Mouse (Mus musculus) G1E-ER4 (cell line): ENCODE results near the gene Ebp. TPM values are rescaled to one million over a fixed set of nuclear protein-coding genes. Genes with fewer than 3 reads are reported as not detected.

Experiments used
- GATA1 ChIP-seq: IDR thresholded peaks from one replicate; pipeline ENCODE4 v1.8.0; 2012; ENCODE audit warnings: low read length, inconsistent platforms
- polyA plus RNA-seq: library from polyadenylated mRNA; stranded (reverse); fragments of >175 nt; gene quantifications from 2 replicates; pipeline ENCODE4 v1.2.3, GENCODE M21; 2012

Ebp gene
- polyA plus RNA-seq, 1 experiment: 3.6 TPM

DNA sequence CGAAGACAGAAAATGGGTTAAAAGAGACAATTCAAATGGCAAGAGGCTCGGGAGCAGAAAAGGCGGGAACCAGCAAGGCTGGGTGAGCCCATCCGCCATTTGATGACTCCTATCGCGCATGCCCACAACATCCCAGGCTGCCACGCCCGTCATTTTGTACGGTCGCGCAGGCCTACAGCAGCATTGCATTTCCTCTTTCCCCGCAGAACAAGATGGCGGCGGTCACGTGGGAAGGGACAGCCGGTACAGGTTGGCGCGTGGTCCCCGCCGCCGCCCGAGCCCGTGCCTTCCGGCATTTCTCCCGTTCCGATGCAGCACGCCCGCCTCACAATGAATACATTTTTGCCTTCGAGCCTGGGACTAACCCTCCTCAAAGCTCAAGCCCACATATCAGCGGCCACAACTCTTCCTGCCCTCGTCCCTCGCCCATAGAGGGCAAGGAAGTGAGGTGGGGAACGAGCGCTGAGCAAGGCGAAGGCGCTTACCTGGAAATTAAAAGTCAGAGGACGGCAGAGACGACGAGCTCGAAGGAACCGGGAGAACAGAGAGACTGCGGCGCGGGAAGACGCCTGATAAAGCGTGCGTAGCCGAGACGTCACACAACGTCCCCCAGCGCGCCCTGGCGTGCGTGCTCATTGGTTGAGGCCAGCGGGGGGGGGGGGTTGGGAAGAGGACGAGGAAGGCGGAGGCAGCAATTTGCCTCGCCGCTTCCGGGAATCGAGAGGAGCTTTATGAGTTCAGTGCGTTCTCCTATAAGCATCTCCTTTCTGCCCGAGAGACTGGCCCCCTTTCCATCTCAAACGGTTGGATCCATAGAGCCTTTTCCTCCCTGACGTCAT, 47.9 kb downstream of the Ebp start, which contains the start of gene Rbm3:
TSS of gene Rbm3 (minus strand) at position 728 of the 839 bp plus-strand sequence.
- TF ChIP-seq GATA1: no peak

- TF ChIP-seq GATA1: no peak
Observed at GRCm38 (mm10) chrX:8143750-8144149, 49.6 kb downstream of the Ebp start.

GRCm38 (mm10) chrX:8142948-8143347, 50.4 kb downstream of the Ebp start:
- no peak for TF ChIP-seq GATA1

GRCm38 (mm10) chrX:8141058-8141457, 52.3 kb downstream of the Ebp start:
- no peak for TF ChIP-seq GATA1

DNA sequence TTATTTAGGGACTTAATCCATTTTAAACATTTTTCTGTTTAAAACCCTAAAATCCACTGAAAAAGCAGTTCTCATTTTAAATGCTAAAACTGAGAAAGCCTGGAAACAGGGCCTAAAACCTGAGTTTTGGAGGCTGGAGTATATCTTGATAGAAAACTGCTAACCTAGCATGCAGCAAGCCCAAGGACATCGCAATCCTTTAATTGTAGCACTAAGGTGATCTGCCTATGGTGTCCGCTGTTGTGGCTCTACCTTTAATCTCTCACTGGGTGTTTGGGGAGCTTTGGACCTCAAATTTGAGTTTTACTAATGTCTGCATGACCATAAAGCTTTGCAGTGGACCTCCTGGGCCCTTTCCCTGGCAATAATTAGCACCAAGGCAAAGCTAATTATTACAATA, 52.9 kb downstream of the Ebp start:
- no peak for TF ChIP-seq GATA1

DNA sequence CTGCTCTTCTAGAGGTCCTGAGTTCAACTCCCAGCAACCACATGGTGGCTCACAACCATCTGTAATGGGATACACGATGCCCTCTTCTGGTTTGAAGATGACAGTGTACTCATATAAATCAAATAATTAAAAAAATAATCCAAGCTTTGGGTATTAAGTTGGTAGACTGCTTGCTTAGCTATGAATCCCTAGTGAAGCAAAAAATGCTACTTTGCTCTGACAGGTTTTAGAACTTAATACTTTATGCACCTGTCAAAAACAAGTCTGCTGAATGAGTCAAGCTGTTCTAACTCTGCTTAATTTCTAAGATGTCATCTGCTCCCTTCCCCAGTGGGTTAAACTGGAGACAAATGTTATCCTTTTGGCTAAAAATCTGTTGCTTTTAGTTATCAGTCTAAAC, 53.8 kb downstream of the Ebp start:
- no peak for TF ChIP-seq GATA1

DNA sequence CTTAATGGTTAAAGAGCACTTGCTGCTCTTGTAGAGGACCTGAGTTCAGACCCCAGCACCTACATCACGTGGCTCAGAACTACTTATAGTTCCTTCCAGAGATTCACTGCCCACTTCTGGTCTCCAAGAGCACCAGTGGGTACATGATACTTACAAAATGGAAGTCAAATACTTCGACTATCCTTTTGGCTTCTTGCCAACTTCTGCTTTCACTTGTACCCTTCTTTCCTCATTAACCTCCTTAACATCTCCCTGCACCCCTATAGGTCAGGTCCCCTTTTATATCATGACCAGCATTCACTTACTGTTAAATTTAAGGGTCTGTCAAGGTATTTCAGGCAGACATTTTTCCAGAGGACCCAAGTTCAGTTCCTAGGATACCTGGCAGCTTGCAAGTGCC, 57.4 kb downstream of the Ebp start:
- TF ChIP-seq GATA1: no peak

Other genes with a start within 250 kb of the Ebp start
- 2.6 and 3.2 TPM in 2 replicates for gene Hdac6, start 245.6 kb downstream of the Ebp start, polyA plus RNA-seq
- gene Gata1, start 215.4 kb downstream of the Ebp start, polyA plus RNA-seq: 1,486 and 2,392 TPM in 2 replicates
- gene Glod5, start 175.0 kb downstream of the Ebp start, polyA plus RNA-seq: not detected in 2 replicates
- gene Suv39h1, start 118.8 kb downstream of the Ebp start, polyA plus RNA-seq: 19.8 and 22.2 TPM in 2 replicates
- 177 and 230 TPM in 2 replicates for gene Was, start 103.0 kb downstream of the Ebp start, polyA plus RNA-seq
- 39.6 and 40.4 TPM in 2 replicates for gene Wdr13, start 60.6 kb downstream of the Ebp start, polyA plus RNA-seq
- 55.5 and 225 TPM in 2 replicates for gene Rbm3, start 47.6 kb downstream of the Ebp start, polyA plus RNA-seq
- gene Tbc1d25, start 17.3 kb downstream of the Ebp start, polyA plus RNA-seq: 4.8 and 6.5 TPM in 2 replicates
- 5.0 TPM in 2 replicates for gene Porcn, start 13.0 kb upstream of the Ebp start, polyA plus RNA-seq
- gene Ftsj1, start 58.9 kb upstream of the Ebp start, polyA plus RNA-seq: 17.1 and 19.7 TPM in 2 replicates
- gene Slc38a5, start 77.6 kb upstream of the Ebp start, polyA plus RNA-seq: 0.45 and 6.2 TPM in 2 replicates
- not detected in 2 replicates for gene Ssxb10, start 133.9 kb upstream of the Ebp start, polyA plus RNA-seq
- gene Ssxb9, start 173.5 kb upstream of the Ebp start, polyA plus RNA-seq: not detected in 2 replicates
- gene Ssxb1, start 219.8 kb upstream of the Ebp start, polyA plus RNA-seq: not detected in 2 replicates